Mouse (Mus musculus) midbrain, embryonic 15.5 days (tissue): ENCODE results near the gene Sipa1. TPM values are rescaled to one million over a fixed set of nuclear protein-coding genes. Genes with fewer than 3 reads are reported as not detected.

ENCODE experiments used
- ATAC-seq: fragments of 200-750 bp; cut with Nextera tagmentation; replicated peaks from 2 replicates; pipeline ENCODE4 v1.8.0; 2017; ENCODE audit warnings: moderate TSS enrichment
- H3K27ac ChIP-seq: fragments of 300-500 bp; sonication (generic); 2 replicates; pipeline ENCODE4 v1.5.1; 2015; ENCODE audit warnings: mild to moderate bottlenecking, inconsistent platforms
- H3K27me3 ChIP-seq: fragments of 300-500 bp; sonication (generic); replicated peaks from 2 replicates; pipeline ENCODE4 v1.6.1; 2015; ENCODE audit warnings: inconsistent platforms
- H3K36me3 ChIP-seq: fragments of 300-500 bp; sonication (generic); replicated peaks from 2 replicates; pipeline ENCODE4 v1.6.1; 2015; ENCODE audit warnings: inconsistent platforms
- H3K4me1 ChIP-seq: fragments of 300-500 bp; sonication (generic); 2 replicates; pipeline ENCODE4 v1.6.1; 2015; ENCODE audit warnings: inconsistent platforms
- H3K4me2 ChIP-seq: fragments of 300-500 bp; sonication (generic); 2 replicates; pipeline ENCODE4 v1.6.1; 2015; ENCODE audit warnings: inconsistent platforms, mild to moderate bottlenecking, moderate library complexity
- H3K4me3 ChIP-seq: fragments of 300-500 bp; sonication (generic); 2 replicates; pipeline ENCODE4 v1.5.1; 2015; ENCODE audit warnings: mild to moderate bottlenecking, inconsistent platforms
- H3K9ac ChIP-seq: fragments of 300-500 bp; sonication (generic); 2 replicates; pipeline ENCODE4 v1.6.1; 2015; ENCODE audit warnings: mild to moderate bottlenecking, inconsistent platforms
- H3K9me3 ChIP-seq: fragments of 300-500 bp; sonication (generic); 2 replicates; pipeline ENCODE4 v1.6.1; 2016; ENCODE audit warnings: inconsistent platforms
- WGBS: fragments of 180-500 bp; shearing (Covaris S2); methylation state at CpG from one replicate; pipeline ENCODE4 v1.1.7; 2015; ENCODE audit warnings: mixed read lengths; 5-methylcytosine and 5-hydroxymethylcytosine counted together
- polyA plus RNA-seq: library from polyadenylated mRNA; unstranded; fragments of >200 nt; fragmentation: Nextera tagmentation; extraction: Ambion mirVana; gene quantifications from 2 replicates; pipeline ENCODE4 v1.2.1, GENCODE M21; 2015

Gene Sipa1
- polyA plus RNA-seq, 1 experiment from 2014 or later = 17.1 TPM

GRCm38 (mm10) chr19:5651502-5652274, 11.8 kb downstream of the Sipa1 start:
- peaks cover 28% of the 10 kb centered on the region for H3K27me3 ChIP-seq
- no peak overlapping the region for H3K4me2 ChIP-seq
- no peak overlapping the region for H3K9ac ChIP-seq
- 54% methylated on average over 13 of the region's 13 CpGs for WGBS
- no peak overlapping the region for H3K27ac ChIP-seq
- peaks cover 10% of the 10 kb centered on the region for H3K36me3 ChIP-seq
- no peak overlapping the region for H3K4me3 ChIP-seq
- ATAC-seq = no peak
- peaks cover 30% of the 10 kb centered on the region for H3K4me1 ChIP-seq
- H3K9me3 ChIP-seq = no peaks in the 10 kb centered on the region

GRCm38 (mm10) chr19:5649298-5649741, 14.2 kb downstream of the Sipa1 start:
- peak overlapping the region; percentile 76 for H3K27ac ChIP-seq
- 74% methylated on average over 6 of the region's 6 CpGs for WGBS
- H3K4me3 ChIP-seq = peak overlapping the region; percentile 23
- H3K36me3 ChIP-seq = peaks cover 33% of the 10 kb centered on the region
- peak overlapping the region; percentile 29; the same call in 1 of the 2 replicates for H3K9ac ChIP-seq
- peak overlapping the region; percentile 52 for H3K4me2 ChIP-seq
- no peaks in the 10 kb centered on the region for H3K9me3 ChIP-seq
- peaks cover 21% of the 10 kb centered on the region for H3K4me1 ChIP-seq
- peak; percentile 57; the same call in 1 of the 2 replicates for ATAC-seq
- H3K27me3 ChIP-seq = peaks cover 6% of the 10 kb centered on the region

- peak overlapping the region; percentile 52 for H3K4me2 ChIP-seq
- H3K4me3 ChIP-seq = peak overlapping the region; percentile 23
- WGBS = 14% methylated on average over 26 of the region's 26 CpGs
- peaks cover 39% of the 10 kb centered on the region for H3K36me3 ChIP-seq
- 0 out of 2 replicates have a peak, but pooled peaks cover 4% of the 10 kb centered on the region for H3K27me3 ChIP-seq
- peak overlapping the region; percentile 76 for H3K27ac ChIP-seq
- peak; percentile 91 for ATAC-seq
- no peaks in the 10 kb centered on the region for H3K9me3 ChIP-seq
- H3K4me1 ChIP-seq = peaks cover 14% of the 10 kb centered on the region
- peak overlapping the region; percentile 29 for H3K9ac ChIP-seq
Observed at GRCm38 (mm10) chr19:5648401-5649297, 14.9 kb downstream of the Sipa1 start.

- H3K4me2 ChIP-seq = no peak overlapping the region
- ATAC-seq = no peak
- no peak overlapping the region for H3K4me3 ChIP-seq
- H3K9ac ChIP-seq = no peak overlapping the region
- 95% methylated on average over 6 of the region's 6 CpGs for WGBS
- peaks cover 14% of the 10 kb centered on the region for H3K4me1 ChIP-seq
- no peaks in the 10 kb centered on the region for H3K27me3 ChIP-seq
- H3K27ac ChIP-seq = peak overlapping the region; percentile 76
- H3K9me3 ChIP-seq = no peaks in the 10 kb centered on the region
- peaks cover 45% of the 10 kb centered on the region for H3K36me3 ChIP-seq
Observed at GRCm38 (mm10) chr19:5647791-5648190, 15.7 kb downstream of the Sipa1 start.

- 93% methylated on average over 8 of the region's 8 CpGs for WGBS
- no peaks in the 10 kb centered on the region for H3K27me3 ChIP-seq
- H3K4me3 ChIP-seq = no peak overlapping the region
- peaks cover 53% of the 10 kb centered on the region for H3K36me3 ChIP-seq
- H3K4me1 ChIP-seq = peaks cover 14% of the 10 kb centered on the region
- no peaks in the 10 kb centered on the region for H3K9me3 ChIP-seq
- H3K9ac ChIP-seq = no peak overlapping the region
- no peak overlapping the region for H3K27ac ChIP-seq
- no peak for ATAC-seq
- H3K4me2 ChIP-seq = no peak overlapping the region
Observed at GRCm38 (mm10) chr19:5646731-5647330, 16.7 kb downstream of the Sipa1 start.

- ATAC-seq = no peak
- Histone ChIP-seq H3K4me3 (no peak overlapping the region), H3K4me1 (peaks cover 14% of the 10 kb centered on the region), H3K36me3 (peaks cover 69% of the 10 kb centered on the region), H3K27ac (no peak overlapping the region), H3K4me2 (no peak overlapping the region), H3K27me3 (no peaks in the 10 kb centered on the region), H3K9me3 (no peaks in the 10 kb centered on the region), H3K9ac (no peak overlapping the region)
- 97% methylated on average over 9 of the region's 9 CpGs for WGBS
Observed at GRCm38 (mm10) chr19:5645280-5645679, 18.2 kb downstream of the Sipa1 start.

GRCm38 (mm10) chr19:5641641-5642040, 21.9 kb downstream of the Sipa1 start:
- H3K4me3 ChIP-seq = no peak overlapping the region
- H3K4me2 ChIP-seq = no peak overlapping the region
- H3K9ac ChIP-seq = no peak overlapping the region
- H3K27me3 ChIP-seq = no peaks in the 10 kb centered on the region
- H3K27ac ChIP-seq = no peak overlapping the region
- H3K4me1 ChIP-seq = peaks cover 18% of the 10 kb centered on the region
- no peaks in the 10 kb centered on the region for H3K9me3 ChIP-seq
- H3K36me3 ChIP-seq = peaks cover 63% of the 10 kb centered on the region
- no peak for ATAC-seq
- 93% methylated on average over 8 of the region's 8 CpGs for WGBS

- WGBS = 93% methylated on average over 17 of the region's 17 CpGs
- H3K9ac ChIP-seq = no peak overlapping the region
- peaks cover 24% of the 10 kb centered on the region for H3K4me1 ChIP-seq
- H3K27me3 ChIP-seq = no peaks in the 10 kb centered on the region
- H3K4me3 ChIP-seq = no peak overlapping the region
- no peak for ATAC-seq
- H3K36me3 ChIP-seq = peaks cover 58% of the 10 kb centered on the region
- H3K4me2 ChIP-seq = no peak overlapping the region
- H3K27ac ChIP-seq = no peak overlapping the region
- no peaks in the 10 kb centered on the region for H3K9me3 ChIP-seq
Observed at GRCm38 (mm10) chr19:5641021-5641420, 22.5 kb downstream of the Sipa1 start.

- Histone ChIP-seq H3K36me3 (peaks cover 51% of the 10 kb centered on the region), H3K4me3 (no peak overlapping the region), H3K4me1 (peaks cover 24% of the 10 kb centered on the region), H3K4me2 (no peak overlapping the region), H3K9me3 (no peaks in the 10 kb centered on the region), H3K27me3 (no peaks in the 10 kb centered on the region), H3K9ac (no peak overlapping the region), H3K27ac (no peak overlapping the region)
- 83% methylated on average over 9 of the region's 9 CpGs for WGBS
- no peak for ATAC-seq
Observed at GRCm38 (mm10) chr19:5640339-5640738, 23.2 kb downstream of the Sipa1 start.

GRCm38 (mm10) chr19:5638416-5639005, 25.0 kb downstream of the Sipa1 start:
- Histone ChIP-seq H3K27ac (peak overlapping the region; percentile 92; the same call in 1 of the 2 replicates), H3K9ac (peak overlapping the region; percentile 90), H3K9me3 (no peaks in the 10 kb centered on the region), H3K4me2 (peak overlapping the region; percentile 92), H3K27me3 (no peaks in the 10 kb centered on the region), H3K36me3 (peaks cover 35% of the 10 kb centered on the region), H3K4me1 (peaks cover 24% of the 10 kb centered on the region), H3K4me3 (peak overlapping the region; percentile 67)
- 90% methylated on average over 18 of the region's 18 CpGs for WGBS
- ATAC-seq = no peak

GRCm38 (mm10) chr19:5637069-5638047, 26.1 kb downstream of the Sipa1 start, which contains the start of gene Rela:
Gene Rela, plus strand, starts transcription at chr19:5637483.
- H3K9ac ChIP-seq = peak within 1 kb of the TSS; percentile 90
- ATAC-seq = peak; percentile 85
- no peaks in the 10 kb centered on the region for H3K9me3 ChIP-seq
- H3K27me3 ChIP-seq = no peaks in the 10 kb centered on the region
- peak within 1 kb of the TSS; percentile 92 for H3K27ac ChIP-seq
- peaks cover 25% of the 10 kb centered on the region for H3K36me3 ChIP-seq
- H3K4me2 ChIP-seq = peak within 1 kb of the TSS; percentile 92
- peaks cover 24% of the 10 kb centered on the region for H3K4me1 ChIP-seq
- H3K4me3 ChIP-seq = peak within 1 kb of the TSS; percentile 67
- under 1% methylated on average over 98 of the region's 109 CpGs for WGBS
